Mouse (Mus musculus) heart, embryonic 15.5 days (tissue): ENCODE measurements around the gene Hnrnpu. TPM values are rescaled to one million over a fixed set of nuclear protein-coding genes. Genes with fewer than 3 reads are reported as not detected.

ENCODE experiments used
- ATAC-seq: fragments of 200-750 bp; cut with Nextera tagmentation; replicated peaks from 2 replicates; pipeline ENCODE4 v1.8.0; 2017; ENCODE audit warnings: low read depth, moderate TSS enrichment; ENCODE audit not compliant: insufficient number of reproducible peaks, insufficient read depth, low FRiP score
- H3K27ac ChIP-seq: fragments of 300-500 bp; sonication (generic); 2 replicates; pipeline ENCODE4 v1.5.1; 2015; ENCODE audit warnings: mild to moderate bottlenecking, inconsistent platforms
- H3K27me3 ChIP-seq: fragments of 300-500 bp; sonication (generic); 2 replicates; pipeline ENCODE4 v1.6.1; 2015; ENCODE audit warnings: inconsistent platforms
- H3K36me3 ChIP-seq: fragments of 300-500 bp; sonication (generic); 2 replicates; pipeline ENCODE4 v1.6.1; 2015; ENCODE audit warnings: mild to moderate bottlenecking, inconsistent platforms
- H3K4me1 ChIP-seq: fragments of 300-500 bp; sonication (generic); replicated peaks from 2 replicates; pipeline ENCODE4 v1.6.1; 2015; ENCODE audit warnings: inconsistent platforms
- H3K4me2 ChIP-seq: fragments of 300-500 bp; sonication (generic); 2 replicates; pipeline ENCODE4 v1.6.1; 2015; ENCODE audit warnings: inconsistent platforms, mild to moderate bottlenecking, moderate library complexity
- H3K4me3 ChIP-seq: fragments of 300-500 bp; sonication (generic); 2 replicates; pipeline ENCODE4 v1.5.1; 2015; ENCODE audit warnings: mild to moderate bottlenecking, inconsistent platforms
- H3K9ac ChIP-seq: fragments of 300-500 bp; sonication (generic); 2 replicates; pipeline ENCODE4 v1.6.1; 2015; ENCODE audit warnings: mild to moderate bottlenecking, inconsistent platforms
- H3K9me3 ChIP-seq: fragments of 300-500 bp; sonication (generic); replicated peaks from 2 replicates; pipeline ENCODE4 v1.6.1; 2016; ENCODE audit warnings: inconsistent platforms
- WGBS: fragments of 180-500 bp; shearing (Covaris S2); methylation state at CpG from one replicate; pipeline ENCODE4 v1.1.7; 2015; ENCODE audit warnings: mixed read lengths; 5-methylcytosine and 5-hydroxymethylcytosine counted together
- polyA plus RNA-seq: library from polyadenylated mRNA; unstranded; fragments of >200 nt; fragmentation: Nextera tagmentation; extraction: Ambion mirVana; gene quantifications from 2 replicates; pipeline ENCODE4 v1.2.1, GENCODE M21; 2015

The Hnrnpu gene
- polyA plus RNA-seq, 1 experiment from 2014 or later, result 227 TPM

DNA sequence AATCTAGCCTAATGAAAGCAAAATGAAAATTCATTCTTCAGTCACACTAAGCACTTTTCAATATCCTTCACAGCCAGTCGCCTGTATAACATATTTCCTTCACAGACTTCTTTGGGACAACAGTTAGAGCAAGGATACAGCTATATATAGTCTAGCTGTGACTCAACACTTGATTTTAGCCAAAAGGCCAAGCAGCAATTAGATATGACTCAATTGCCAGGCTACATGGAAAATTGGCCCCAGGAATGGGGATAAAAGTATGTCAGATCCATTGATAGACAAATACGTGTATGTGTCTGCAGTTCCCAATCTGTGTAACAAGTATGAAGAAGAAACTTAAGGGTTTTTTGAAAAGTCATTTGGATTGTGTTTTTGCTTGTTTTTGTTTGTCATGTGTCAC is 2.6 kb upstream of the Hnrnpu start:
- no peaks in the 10 kb centered on the region for H3K9me3 ChIP-seq
- no peak overlapping the region for H3K9ac ChIP-seq
- H3K36me3 ChIP-seq, result peaks cover under 1% of the 10 kb centered on the region; the same call in 1 of the 2 replicates
- no peak overlapping the region for H3K4me2 ChIP-seq
- no peak overlapping the region for H3K4me3 ChIP-seq
- peaks cover 5% of the 10 kb centered on the region; the same call in 1 of the 2 replicates for H3K4me1 ChIP-seq
- no peaks in the 10 kb centered on the region for H3K27me3 ChIP-seq
- WGBS, result 58% methylated on average over 2 of the region's 2 CpGs
- H3K27ac ChIP-seq, result peak overlapping the region; percentile 2
- ATAC-seq, result no peak

GRCm38 (mm10) chr1:178338318-178338641 is 683 bp upstream of the Hnrnpu start:
- ATAC-seq, result no peak
- Histone ChIP-seq H3K9me3 (no peaks in the 10 kb centered on the region), H3K9ac (peak overlapping the region; percentile 100), H3K4me2 (peak overlapping the region; percentile 59), H3K36me3 (peaks cover 14% of the 10 kb centered on the region), H3K4me1 (peaks cover 18% of the 10 kb centered on the region), H3K27me3 (no peaks in the 10 kb centered on the region), H3K4me3 (peak overlapping the region; percentile 100), H3K27ac (peak overlapping the region; percentile 100)
- WGBS, result 12% methylated on average over 6 of the region's 6 CpGs

- Histone ChIP-seq H3K9ac (peak overlapping the region; percentile 100), H3K27me3 (no peaks in the 10 kb centered on the region), H3K36me3 (peaks cover 28% of the 10 kb centered on the region), H3K4me3 (peak overlapping the region; percentile 100), H3K9me3 (no peaks in the 10 kb centered on the region), H3K4me1 (peaks cover 26% of the 10 kb centered on the region), H3K4me2 (peak overlapping the region; percentile 59), H3K27ac (peak overlapping the region; percentile 100)
- under 1% methylated on average over 82 of the region's 89 CpGs for WGBS
- ATAC-seq, result peak; percentile 24
Measured at GRCm38 (mm10) chr1:178336777-178337481, 668 bp downstream of the Hnrnpu start.

DNA sequence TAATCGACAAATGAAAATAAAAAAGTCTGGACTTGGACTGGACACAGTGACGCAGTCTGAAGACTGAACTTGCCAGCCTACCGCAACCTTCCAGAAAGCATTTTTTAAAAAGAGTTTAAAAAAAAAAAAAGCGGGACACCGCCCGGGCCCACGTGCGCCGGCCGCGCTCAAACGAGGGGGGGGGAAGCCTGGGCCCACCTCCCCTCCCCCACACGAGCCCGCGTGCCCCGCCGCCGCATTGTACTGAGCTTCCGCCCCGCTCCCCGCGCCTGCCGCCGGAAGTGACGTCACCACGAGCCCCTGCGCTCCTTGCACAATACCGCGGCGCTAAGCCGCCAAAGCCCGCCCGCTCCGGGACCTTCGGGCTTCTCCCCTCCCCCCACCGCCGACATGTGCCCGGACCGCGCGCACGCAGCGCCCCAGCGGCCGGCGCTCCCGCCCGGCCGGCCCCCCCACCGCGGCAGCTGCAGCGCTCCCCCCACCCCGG is 1.3 kb downstream of the Hnrnpu start:
- H3K9ac ChIP-seq, result peak overlapping the region; percentile 100
- WGBS, result under 1% methylated on average over 39 of the region's 53 CpGs
- H3K27ac ChIP-seq, result peak overlapping the region; percentile 100
- no peaks in the 10 kb centered on the region for H3K27me3 ChIP-seq
- H3K9me3 ChIP-seq, result no peaks in the 10 kb centered on the region
- peak overlapping the region; percentile 100 for H3K4me3 ChIP-seq
- H3K4me1 ChIP-seq, result peaks cover 26% of the 10 kb centered on the region
- ATAC-seq, result peak; percentile 89
- H3K36me3 ChIP-seq, result peaks cover 34% of the 10 kb centered on the region
- peak overlapping the region; percentile 83 for H3K4me2 ChIP-seq

DNA sequence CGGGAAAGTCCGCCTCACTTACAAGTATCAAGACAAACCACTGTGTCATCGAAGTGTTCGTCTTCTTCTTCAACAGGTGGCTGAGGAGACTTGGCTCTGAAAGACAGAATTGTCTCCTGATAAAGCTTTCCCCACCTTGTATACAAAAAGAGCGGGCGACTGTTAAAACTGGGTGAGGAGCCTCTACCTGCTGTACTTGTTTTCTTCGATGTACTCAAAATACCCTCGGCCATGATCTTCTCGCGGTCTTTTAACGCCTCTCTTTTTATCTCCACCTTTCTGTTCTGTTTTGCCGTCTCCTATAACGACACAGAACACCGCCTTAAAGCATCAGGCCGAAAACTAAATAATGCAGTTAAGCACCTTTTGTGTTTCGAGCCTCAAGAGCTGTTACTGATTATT is 1.7 kb downstream of the Hnrnpu start:
- WGBS, result under 1% methylated on average over 16 of the region's 16 CpGs
- Histone ChIP-seq H3K27ac (peak overlapping the region; percentile 100), H3K9ac (peak overlapping the region; percentile 100), H3K4me3 (peak overlapping the region; percentile 100), H3K4me2 (peak overlapping the region; percentile 83), H3K36me3 (peaks cover 39% of the 10 kb centered on the region), H3K4me1 (peaks cover 28% of the 10 kb centered on the region), H3K9me3 (no peaks in the 10 kb centered on the region), H3K27me3 (no peaks in the 10 kb centered on the region)
- no peak for ATAC-seq

DNA sequence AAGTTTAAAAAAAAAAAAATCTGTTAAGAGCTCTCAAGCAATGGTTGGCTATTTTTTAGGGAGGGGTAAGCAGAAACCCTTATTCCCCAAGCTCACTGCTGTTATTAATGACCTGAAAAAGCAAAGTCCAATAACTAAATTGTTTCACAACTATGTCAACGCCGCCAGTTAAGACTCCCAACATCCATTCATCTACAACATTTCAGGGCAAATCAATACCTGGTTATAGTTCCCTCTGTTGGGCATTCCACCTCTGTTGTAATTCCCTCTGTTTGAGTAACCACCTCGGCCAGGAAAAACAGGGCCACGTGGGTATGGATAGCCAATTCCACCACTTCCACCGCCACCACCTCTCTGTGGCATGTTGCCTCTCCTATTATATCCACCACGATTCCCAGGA is 7.7 kb downstream of the Hnrnpu start:
- Histone ChIP-seq H3K27me3 (no peaks in the 10 kb centered on the region), H3K4me1 (peaks cover 25% of the 10 kb centered on the region), H3K4me2 (no peak overlapping the region), H3K9me3 (no peaks in the 10 kb centered on the region), H3K9ac (no peak overlapping the region), H3K4me3 (no peak overlapping the region), H3K27ac (no peak overlapping the region), H3K36me3 (peaks cover 81% of the 10 kb centered on the region)
- ATAC-seq, result no peak
- 68% methylated on average over 6 of the region's 6 CpGs for WGBS

- Histone ChIP-seq H3K36me3 (peaks cover 82% of the 10 kb centered on the region), H3K27me3 (no peaks in the 10 kb centered on the region), H3K4me3 (no peak overlapping the region), H3K9me3 (no peaks in the 10 kb centered on the region), H3K27ac (no peak overlapping the region), H3K4me2 (no peak overlapping the region), H3K4me1 (peaks cover 19% of the 10 kb centered on the region), H3K9ac (no peak overlapping the region)
- 78% methylated on average over 5 of the region's 5 CpGs for WGBS
- ATAC-seq, result no peak
Measured at GRCm38 (mm10) chr1:178329017-178329416, 8.6 kb downstream of the Hnrnpu start.

- H3K36me3 ChIP-seq, result peaks cover 81% of the 10 kb centered on the region
- no peaks in the 10 kb centered on the region for H3K9me3 ChIP-seq
- WGBS, result 85% methylated on average over 1 of the region's 1 CpGs
- H3K9ac ChIP-seq, result no peak overlapping the region
- no peak for ATAC-seq
- no peak overlapping the region for H3K4me2 ChIP-seq
- no peak overlapping the region for H3K27ac ChIP-seq
- H3K4me1 ChIP-seq, result peaks cover 13% of the 10 kb centered on the region
- no peaks in the 10 kb centered on the region for H3K27me3 ChIP-seq
- no peak overlapping the region for H3K4me3 ChIP-seq
Measured at GRCm38 (mm10) chr1:178326950-178327349, 10.6 kb downstream of the Hnrnpu start.

GRCm38 (mm10) chr1:178326357-178326756 is 11.2 kb downstream of the Hnrnpu start:
- no peak overlapping the region for H3K27ac ChIP-seq
- no peak overlapping the region for H3K9ac ChIP-seq
- no peak overlapping the region for H3K4me3 ChIP-seq
- no peak for ATAC-seq
- H3K36me3 ChIP-seq, result peaks cover 80% of the 10 kb centered on the region
- WGBS, result 85% methylated on average over 1 of the region's 1 CpGs
- H3K27me3 ChIP-seq, result no peaks in the 10 kb centered on the region
- H3K4me1 ChIP-seq, result peaks cover 19% of the 10 kb centered on the region
- H3K9me3 ChIP-seq, result no peaks in the 10 kb centered on the region
- H3K4me2 ChIP-seq, result no peak overlapping the region

- no peak overlapping the region for H3K4me3 ChIP-seq
- no peaks in the 10 kb centered on the region for H3K27me3 ChIP-seq
- 86% methylated on average over 1 of the region's 1 CpGs for WGBS
- H3K9ac ChIP-seq, result no peak overlapping the region
- H3K27ac ChIP-seq, result no peak overlapping the region
- peaks cover 68% of the 10 kb centered on the region for H3K36me3 ChIP-seq
- H3K4me1 ChIP-seq, result peaks cover 23% of the 10 kb centered on the region
- no peak for ATAC-seq
- no peaks in the 10 kb centered on the region for H3K9me3 ChIP-seq
- no peak overlapping the region for H3K4me2 ChIP-seq
Measured at GRCm38 (mm10) chr1:178324568-178324967, 13.0 kb downstream of the Hnrnpu start.

DNA sequence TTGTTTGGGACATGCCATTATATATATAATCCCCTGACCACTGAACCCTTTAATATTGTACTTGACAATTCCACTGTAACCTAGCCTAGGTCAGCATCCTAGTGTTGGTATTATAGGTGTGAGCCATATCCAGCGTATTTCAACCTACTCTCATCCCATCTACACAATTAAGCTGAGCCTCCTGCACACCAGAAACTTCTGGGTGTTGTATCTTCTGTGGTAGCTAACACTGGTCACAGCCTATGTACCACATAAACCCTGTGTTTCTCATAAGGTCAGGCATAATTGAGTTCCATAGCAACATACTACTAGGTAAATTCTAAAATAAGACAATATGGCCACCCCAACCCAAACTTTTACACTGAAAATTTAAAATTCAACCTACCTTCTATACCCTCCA is 14.4 kb downstream of the Hnrnpu start:
- no peak overlapping the region for H3K4me2 ChIP-seq
- no peak overlapping the region for H3K9ac ChIP-seq
- H3K27ac ChIP-seq, result no peak overlapping the region
- ATAC-seq, result no peak
- H3K4me1 ChIP-seq, result peaks cover 21% of the 10 kb centered on the region
- H3K36me3 ChIP-seq, result peaks cover 58% of the 10 kb centered on the region
- WGBS, result 79% methylated on average over 1 of the region's 1 CpGs
- H3K9me3 ChIP-seq, result no peaks in the 10 kb centered on the region
- H3K4me3 ChIP-seq, result no peak overlapping the region
- H3K27me3 ChIP-seq, result no peaks in the 10 kb centered on the region
